Mouse (Mus musculus) olfactory bulb, adult 2 months (tissue): ENCODE results near the gene Sp7.

Source experiments
- CTCF ChIP-seq: fragments of 200-500 bp; IDR thresholded peaks from 2 replicates; pipeline ENCODE4 v1.5.1; 2012; ENCODE audit warnings: low read depth, mild to moderate bottlenecking, low read length, moderate library complexity; ENCODE audit not compliant: insufficient read depth
- POLR2A ChIP-seq: fragments of 200-500 bp; IDR thresholded peaks from 2 replicates; pipeline ENCODE4 v1.6.1; 2012; ENCODE audit warnings: mild to moderate bottlenecking, low read depth, low read length, moderate library complexity; ENCODE audit not compliant: insufficient read depth

DNA sequence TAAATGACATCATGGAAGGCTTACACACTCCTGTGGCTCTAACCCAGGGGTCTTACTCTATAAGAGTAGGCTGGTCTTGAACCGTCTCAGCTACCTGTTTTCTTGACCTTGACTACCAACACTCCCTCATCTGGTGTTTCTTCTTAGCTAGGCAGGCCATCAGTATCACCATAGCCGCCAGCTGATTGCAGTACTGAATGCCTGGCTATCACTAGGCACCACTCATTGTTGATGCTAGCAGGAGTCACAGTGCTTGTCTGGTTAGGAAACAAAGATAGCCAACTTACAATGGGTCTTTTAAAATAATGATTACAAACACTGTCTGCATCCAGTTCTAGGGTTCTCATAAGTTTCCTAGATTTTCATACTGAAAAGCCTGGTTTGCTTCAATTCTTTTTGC lies 34.3 kb upstream of the Sp7 start:
- no peak for TF ChIP-seq CTCF
- TF ChIP-seq POLR2A = no peak
